Mouse (Mus musculus) neutrophil, adult 5-6 weeks (primary cell): ENCODE results near the gene Rfx7. TPM values are rescaled to one million over a fixed set of nuclear protein-coding genes. Genes with fewer than 3 reads are reported as not detected.
A peak's percentile ranks its signal among the peaks of the same experiment; 100 is the strongest.
"Not testable (repeated sequence)": the region's sequence is repeated elsewhere in the genome, so short reads cannot be mapped to it uniquely, and the experiment has no call there.

ENCODE experiments used
- ATAC-seq: fragments of 151-379, 151-347 bp; 2 replicates; pipeline ENCODE4 v1.8.0; 2017; ENCODE audit warnings: mild to moderate bottlenecking, moderate TSS enrichment; ENCODE audit not compliant: insufficient number of reproducible peaks, poor library complexity, low FRiP score, severe bottlenecking; ENCODE audit errors: extremely low read depth
- total RNA-seq: library from RNA; stranded (forward); fragments of 200-1000 nt; gene quantifications from 2 replicates; pipeline ENCODE4 v1.2.3, GENCODE M21; 2017

Rfx7 gene
- total RNA-seq, 1 experiment from 2014 or later, result 46.0 TPM

- ATAC-seq, result peak; percentile 74
Measured at GRCm38 (mm10) chr9:72635134-72635533, 103.1 kb downstream of the Rfx7 start.

GRCm38 (mm10) chr9:72636547-72636946 is 104.5 kb downstream of the Rfx7 start:
- ATAC-seq, result no peak

- no peak for ATAC-seq
Measured at GRCm38 (mm10) chr9:72637243-72637642, 105.2 kb downstream of the Rfx7 start.

GRCm38 (mm10) chr9:72638951-72639842 is 107.2 kb downstream of the Rfx7 start:
- ATAC-seq, result no peak

GRCm38 (mm10) chr9:72639843-72640621 is 108.0 kb downstream of the Rfx7 start:
- peak; percentile 51 for ATAC-seq

GRCm38 (mm10) chr9:72640642-72641041 is 108.6 kb downstream of the Rfx7 start:
- no peak for ATAC-seq

- no peak for ATAC-seq
Measured at GRCm38 (mm10) chr9:72641093-72641680, 109.1 kb downstream of the Rfx7 start.

GRCm38 (mm10) chr9:72642756-72643447 is 110.9 kb downstream of the Rfx7 start:
- ATAC-seq, result not testable (repeated sequence)

GRCm38 (mm10) chr9:72643651-72644417 is 111.8 kb downstream of the Rfx7 start:
- ATAC-seq, result no peak

- no peak for ATAC-seq
Measured at GRCm38 (mm10) chr9:72644418-72645110, 112.5 kb downstream of the Rfx7 start.

- no peak for ATAC-seq
Measured at GRCm38 (mm10) chr9:72649781-72650180, 117.7 kb downstream of the Rfx7 start.

GRCm38 (mm10) chr9:72652961-72653360 is 120.9 kb downstream of the Rfx7 start:
- no peak for ATAC-seq

- no peak for ATAC-seq
Measured at GRCm38 (mm10) chr9:72653533-72653932, 121.5 kb downstream of the Rfx7 start.

GRCm38 (mm10) chr9:72654593-72655242 is 122.7 kb downstream of the Rfx7 start:
- ATAC-seq, result peak; percentile 66

GRCm38 (mm10) chr9:72655602-72656001 is 123.6 kb downstream of the Rfx7 start:
- no peak for ATAC-seq

GRCm38 (mm10) chr9:72656491-72656890 is 124.5 kb downstream of the Rfx7 start:
- ATAC-seq, result no peak

- ATAC-seq, result no peak
Measured at GRCm38 (mm10) chr9:72656940-72657339, 124.9 kb downstream of the Rfx7 start.
